Mouse (Mus musculus) midbrain, embryonic 16.5 days (tissue): ENCODE data around the gene Ccdc171. TPM values are rescaled to one million over a fixed set of nuclear protein-coding genes. Genes with fewer than 3 reads are reported as not detected.
A peak's percentile ranks its signal among the peaks of the same experiment; 100 is the strongest.

Source experiments
- ATAC-seq: fragments of 200-750 bp; cut with Nextera tagmentation; 2 replicates; pipeline ENCODE4 v1.8.0; 2017; ENCODE audit warnings: moderate TSS enrichment
- H3K27ac ChIP-seq: fragments of 300-500 bp; sonication (generic); 2 replicates; pipeline ENCODE4 v1.5.1; 2014; ENCODE audit warnings: mild to moderate bottlenecking, low read length, mixed read lengths
- H3K27me3 ChIP-seq: fragments of 300-500 bp; sonication (generic); 2 replicates; pipeline ENCODE4 v1.6.1; 2014; ENCODE audit warnings: low read depth, low read length, mixed read lengths; ENCODE audit not compliant: control insufficient read depth, insufficient read depth
- H3K36me3 ChIP-seq: fragments of 300-500 bp; sonication (generic); 2 replicates; pipeline ENCODE4 v1.6.1; 2014; ENCODE audit warnings: mild to moderate bottlenecking, low read length, moderate library complexity, mixed read lengths; ENCODE audit not compliant: control insufficient read depth, insufficient read depth
- H3K4me1 ChIP-seq: fragments of 300-500 bp; sonication (generic); 2 replicates; pipeline ENCODE4 v1.6.1; 2014; ENCODE audit warnings: mild to moderate bottlenecking, low read length, mixed read lengths; ENCODE audit not compliant: control insufficient read depth, insufficient read depth
- H3K4me2 ChIP-seq: fragments of 300-500 bp; sonication (generic); 2 replicates; pipeline ENCODE4 v1.6.1; 2014; ENCODE audit warnings: mild to moderate bottlenecking, low read length, mixed read lengths
- H3K4me3 ChIP-seq: fragments of 300-500 bp; sonication (generic); 2 replicates; pipeline ENCODE4 v1.5.1; 2014; ENCODE audit warnings: low read depth, mild to moderate bottlenecking, low read length, moderate library complexity, mixed read lengths
- H3K9ac ChIP-seq: fragments of 300-500 bp; sonication (generic); 2 replicates; pipeline ENCODE4 v1.6.1; 2014; ENCODE audit warnings: low read depth, low read length, mixed read lengths
- H3K9me3 ChIP-seq: fragments of 300-500 bp; sonication (generic); replicated peaks from 2 replicates; pipeline ENCODE4 v1.6.1; 2014; ENCODE audit warnings: mild to moderate bottlenecking, low read length, mixed read lengths; ENCODE audit not compliant: control insufficient read depth, poor library complexity, severe bottlenecking
- WGBS: fragments of 180-500 bp; shearing (Covaris S2); extraction: QIAGEN DNeasy Blood & Tissue Kit; methylation state at CpG from one replicate; pipeline ENCODE4 v1.1.7; 2014; 5-methylcytosine and 5-hydroxymethylcytosine counted together
- polyA plus RNA-seq: library from polyadenylated mRNA; unstranded; fragments of >200 nt; fragmentation: Nextera tagmentation; extraction: Ambion mirVana; gene quantifications from 2 replicates; pipeline ENCODE4 v1.2.1, GENCODE M21; 2015

Ccdc171 gene
- polyA plus RNA-seq, 1 experiment from 2014 or later: 3.5 TPM

- ATAC-seq: no peak
- H3K27ac ChIP-seq: no peak overlapping the region
- no peak overlapping the region for H3K9ac ChIP-seq
- WGBS: 74% methylated on average over 4 of the region's 4 CpGs
- no peak overlapping the region for H3K4me3 ChIP-seq
- no peaks in the 10 kb centered on the region for H3K27me3 ChIP-seq
- H3K9me3 ChIP-seq: no peaks in the 10 kb centered on the region
- H3K4me2 ChIP-seq: no peak overlapping the region
- H3K4me1 ChIP-seq: no peaks in the 10 kb centered on the region
- H3K36me3 ChIP-seq: no peaks in the 10 kb centered on the region
These were observed 291.6 kb downstream of the Ccdc171 start for GRCm38 (mm10) chr4:83816925-83817324.

- no peak overlapping the region for H3K9ac ChIP-seq
- WGBS: 87% methylated on average over 4 of the region's 4 CpGs
- no peaks in the 10 kb centered on the region for H3K36me3 ChIP-seq
- no peak for ATAC-seq
- H3K27ac ChIP-seq: no peak overlapping the region
- H3K4me3 ChIP-seq: no peak overlapping the region
- H3K27me3 ChIP-seq: no peaks in the 10 kb centered on the region
- H3K9me3 ChIP-seq: no peaks in the 10 kb centered on the region
- no peak overlapping the region for H3K4me2 ChIP-seq
- H3K4me1 ChIP-seq: no peaks in the 10 kb centered on the region
These were observed 304.5 kb downstream of the Ccdc171 start for GRCm38 (mm10) chr4:83829718-83830459.

GRCm38 (mm10) chr4:83830891-83831880 is 305.8 kb downstream of the Ccdc171 start:
- no peak overlapping the region for H3K4me2 ChIP-seq
- H3K9ac ChIP-seq: no peak overlapping the region
- no peaks in the 10 kb centered on the region for H3K9me3 ChIP-seq
- H3K4me3 ChIP-seq: no peak overlapping the region
- H3K27me3 ChIP-seq: no peaks in the 10 kb centered on the region
- 0 out of 2 replicates have a peak, but pooled peaks have one; percentile 48 for ATAC-seq
- H3K36me3 ChIP-seq: no peaks in the 10 kb centered on the region
- WGBS: 73% methylated on average over 13 of the region's 13 CpGs
- no peak overlapping the region for H3K27ac ChIP-seq
- no peaks in the 10 kb centered on the region for H3K4me1 ChIP-seq

GRCm38 (mm10) chr4:83839077-83839476 is 313.7 kb downstream of the Ccdc171 start:
- Histone ChIP-seq H3K27me3 (no peaks in the 10 kb centered on the region), H3K9me3 (no peaks in the 10 kb centered on the region), H3K27ac (no peak overlapping the region), H3K36me3 (no peaks in the 10 kb centered on the region), H3K4me1 (no peaks in the 10 kb centered on the region), H3K4me2 (no peak overlapping the region), H3K4me3 (no peak overlapping the region), H3K9ac (no peak overlapping the region)
- WGBS: 66% methylated on average over 2 of the region's 2 CpGs
- ATAC-seq: no peak

GRCm38 (mm10) chr4:83846304-83846703 is 321.0 kb downstream of the Ccdc171 start:
- 38% methylated on average over 7 of the region's 7 CpGs for WGBS
- Histone ChIP-seq H3K36me3 (no peaks in the 10 kb centered on the region), H3K27me3 (no peaks in the 10 kb centered on the region), H3K27ac (no peak overlapping the region), H3K9me3 (no peaks in the 10 kb centered on the region), H3K9ac (0 out of 2 replicates have a peak overlapping the region, but pooled peaks have one; percentile 14), H3K4me1 (no peaks in the 10 kb centered on the region), H3K4me2 (no peak overlapping the region), H3K4me3 (no peak overlapping the region)
- ATAC-seq: no peak

GRCm38 (mm10) chr4:83853885-83854284 is 328.5 kb downstream of the Ccdc171 start:
- H3K9ac ChIP-seq: no peak overlapping the region
- no peaks in the 10 kb centered on the region for H3K4me1 ChIP-seq
- H3K36me3 ChIP-seq: no peaks in the 10 kb centered on the region
- no peak for ATAC-seq
- no peaks in the 10 kb centered on the region for H3K9me3 ChIP-seq
- WGBS: 89% methylated on average over 5 of the region's 5 CpGs
- H3K27me3 ChIP-seq: no peaks in the 10 kb centered on the region
- H3K27ac ChIP-seq: no peak overlapping the region
- no peak overlapping the region for H3K4me2 ChIP-seq
- no peak overlapping the region for H3K4me3 ChIP-seq

GRCm38 (mm10) chr4:83861706-83862105 is 336.4 kb downstream of the Ccdc171 start:
- no peak overlapping the region for H3K4me3 ChIP-seq
- WGBS: 74% methylated on average over 3 of the region's 3 CpGs
- H3K4me1 ChIP-seq: no peaks in the 10 kb centered on the region
- H3K36me3 ChIP-seq: no peaks in the 10 kb centered on the region
- no peaks in the 10 kb centered on the region for H3K27me3 ChIP-seq
- 0 out of 2 replicates have a peak, but pooled peaks have one; percentile 36 for ATAC-seq
- H3K4me2 ChIP-seq: no peak overlapping the region
- H3K27ac ChIP-seq: no peak overlapping the region
- H3K9ac ChIP-seq: no peak overlapping the region
- H3K9me3 ChIP-seq: no peaks in the 10 kb centered on the region

GRCm38 (mm10) chr4:83862295-83862694 is 336.9 kb downstream of the Ccdc171 start:
- H3K4me2 ChIP-seq: no peak overlapping the region
- H3K9me3 ChIP-seq: no peaks in the 10 kb centered on the region
- H3K4me3 ChIP-seq: no peak overlapping the region
- no peak for ATAC-seq
- H3K27ac ChIP-seq: no peak overlapping the region
- 87% methylated on average over 7 of the region's 7 CpGs for WGBS
- H3K4me1 ChIP-seq: no peaks in the 10 kb centered on the region
- no peak overlapping the region for H3K9ac ChIP-seq
- H3K27me3 ChIP-seq: no peaks in the 10 kb centered on the region
- no peaks in the 10 kb centered on the region for H3K36me3 ChIP-seq

- ATAC-seq: no peak
- WGBS: 63% methylated on average over 7 of the region's 7 CpGs
- no peak overlapping the region for H3K4me2 ChIP-seq
- no peak overlapping the region for H3K4me3 ChIP-seq
- H3K27me3 ChIP-seq: no peaks in the 10 kb centered on the region
- H3K36me3 ChIP-seq: no peaks in the 10 kb centered on the region
- H3K9ac ChIP-seq: no peak overlapping the region
- H3K27ac ChIP-seq: no peak overlapping the region
- H3K4me1 ChIP-seq: no peaks in the 10 kb centered on the region
- no peaks in the 10 kb centered on the region; the same call in 1 of the 2 replicates for H3K9me3 ChIP-seq
These were observed 351.3 kb downstream of the Ccdc171 start for GRCm38 (mm10) chr4:83876600-83876999.
